Mouse (Mus musculus) C2C12 (cell line): ENCODE results near the gene Dcst2.

Source experiments
- CEBPB ChIP-seq: IDR thresholded peaks from one replicate; pipeline ENCODE4 v1.6.1; 2011; ENCODE audit warnings: low read depth, mild to moderate bottlenecking, control low read depth, moderate library complexity
- CTCF ChIP-seq: IDR thresholded peaks from one replicate; pipeline ENCODE4 v1.5.1; 2011; ENCODE audit not compliant: control insufficient read depth, insufficient read depth, insufficient read length
- MAX ChIP-seq: IDR thresholded peaks from one replicate; pipeline ENCODE4 v1.6.1; 2011; ENCODE audit warnings: mild to moderate bottlenecking, control low read depth
- MYOD1 ChIP-seq: IDR thresholded peaks from one replicate; pipeline ENCODE4 v1.6.1; 2011; ENCODE audit warnings: low read depth; ENCODE audit not compliant: control insufficient read depth, insufficient read length
- MYOG ChIP-seq: IDR thresholded peaks from one replicate; pipeline ENCODE4 v1.6.1; 2011; ENCODE audit not compliant: control insufficient read depth, insufficient read length; ENCODE audit errors: extremely low read depth
- USF1 ChIP-seq: IDR thresholded peaks from one replicate; pipeline ENCODE4 v1.6.1; 2011; ENCODE audit warnings: low read depth, mild to moderate bottlenecking, control low read depth, moderate library complexity

DNA sequence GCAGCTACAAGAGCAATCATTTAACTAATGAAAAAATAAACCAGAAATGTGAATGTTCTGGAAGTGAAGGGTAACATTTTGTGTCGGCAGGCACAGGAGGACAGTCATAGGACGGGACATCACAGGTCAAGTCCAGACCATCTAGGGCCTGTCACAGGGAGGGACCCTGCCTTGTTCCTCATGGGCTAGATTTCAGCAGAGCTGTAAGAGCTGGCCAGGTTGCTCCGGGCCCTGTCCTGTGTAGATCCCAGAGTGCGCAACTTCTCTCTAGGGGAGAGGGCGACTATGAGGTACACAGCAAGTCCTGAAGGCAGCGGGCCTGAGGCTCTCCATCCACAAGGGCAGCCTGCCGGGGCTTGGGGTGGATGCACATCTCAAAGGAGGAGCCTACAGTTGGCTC lies at the start of gene Dcst2:
- TF ChIP-seq CTCF (no peak), CEBPB (no peak), MAX (no peak), USF1 (no peak), MYOD1 (no peak), MYOG (no peak)
